Mouse (Mus musculus): ENCODE results near the gene Fer1l4.

DNA sequence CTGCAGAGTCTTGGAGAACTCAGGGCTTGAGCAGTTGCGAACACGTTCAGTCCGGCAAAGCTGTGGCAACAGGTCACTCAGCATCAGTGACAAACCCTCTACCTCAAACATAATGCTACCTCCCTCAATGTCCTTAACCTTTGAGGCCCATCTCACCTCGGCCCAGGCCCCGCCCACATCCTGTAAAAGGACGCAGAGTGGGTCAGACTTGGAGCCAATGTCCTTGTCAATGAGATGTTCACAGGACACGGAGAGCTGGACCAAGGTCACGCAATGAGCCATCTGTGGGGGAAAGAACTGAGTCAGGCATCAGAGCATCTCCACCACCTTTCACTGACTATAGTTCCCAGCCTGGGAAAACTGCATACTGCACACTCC, 26.4 kb upstream of the Fer1l4 start:
- TF ChIP-seq CTCF (IDR thresholded peaks at IDR 0.05; ENCODE audit: low read depth, low read length) (no peak), TAL1 (conservative IDR thresholded peaks at IDR 0.05; ENCODE audit: low read depth, low read length) (no peak), POLR2AphosphoS5 (IDR thresholded peaks at IDR 0.05; ENCODE audit: insufficient replicate concordance, low read depth, low read length) (no peak)

All from G1E (cell line).